Mouse (Mus musculus) cerebellum, adult 18-20 months (tissue): ENCODE measurements around the gene Sec11a.
A peak's percentile ranks its signal among the peaks of the same experiment; 100 is the strongest.
"Not testable (repeated sequence)": the region's sequence is repeated elsewhere in the genome, so short reads cannot be mapped to it uniquely, and the experiment has no call there.

Source experiments
- DNase-seq, 2 experiments: peaks; one replicate each; pipeline ENCODE4 v3.0.0; 2021

The Sec11a gene

GRCm38 (mm10) chr7:80947445-80948350 lies at the start of gene Sec11a:
Gene Sec11a (minus strand): TSS chr7:80947780.
- DNase-seq, result peak; percentile 96

GRCm38 (mm10) chr7:80995266-80996146 lies 47.9 kb upstream of the Sec11a start:
- no peak for DNase-seq

DNA sequence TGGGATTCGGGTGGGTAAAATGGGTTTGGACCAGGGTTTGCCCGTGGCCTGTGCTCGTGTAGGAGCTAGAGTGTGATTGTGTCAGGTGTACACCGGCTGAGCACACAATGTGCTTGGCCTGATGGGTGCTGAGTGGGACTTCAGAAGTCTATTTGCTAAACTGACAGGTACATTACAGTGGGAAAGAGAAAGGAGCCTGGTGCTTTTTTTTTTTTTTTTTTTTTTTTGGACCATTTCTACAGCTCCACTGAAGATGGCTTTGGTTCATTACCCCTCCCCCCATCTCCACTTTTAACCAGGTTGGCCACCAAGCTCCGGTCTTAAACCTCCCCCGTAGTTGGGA lies 47.1 kb upstream of the Sec11a start:
- peak; percentile 19 for DNase-seq

DNA sequence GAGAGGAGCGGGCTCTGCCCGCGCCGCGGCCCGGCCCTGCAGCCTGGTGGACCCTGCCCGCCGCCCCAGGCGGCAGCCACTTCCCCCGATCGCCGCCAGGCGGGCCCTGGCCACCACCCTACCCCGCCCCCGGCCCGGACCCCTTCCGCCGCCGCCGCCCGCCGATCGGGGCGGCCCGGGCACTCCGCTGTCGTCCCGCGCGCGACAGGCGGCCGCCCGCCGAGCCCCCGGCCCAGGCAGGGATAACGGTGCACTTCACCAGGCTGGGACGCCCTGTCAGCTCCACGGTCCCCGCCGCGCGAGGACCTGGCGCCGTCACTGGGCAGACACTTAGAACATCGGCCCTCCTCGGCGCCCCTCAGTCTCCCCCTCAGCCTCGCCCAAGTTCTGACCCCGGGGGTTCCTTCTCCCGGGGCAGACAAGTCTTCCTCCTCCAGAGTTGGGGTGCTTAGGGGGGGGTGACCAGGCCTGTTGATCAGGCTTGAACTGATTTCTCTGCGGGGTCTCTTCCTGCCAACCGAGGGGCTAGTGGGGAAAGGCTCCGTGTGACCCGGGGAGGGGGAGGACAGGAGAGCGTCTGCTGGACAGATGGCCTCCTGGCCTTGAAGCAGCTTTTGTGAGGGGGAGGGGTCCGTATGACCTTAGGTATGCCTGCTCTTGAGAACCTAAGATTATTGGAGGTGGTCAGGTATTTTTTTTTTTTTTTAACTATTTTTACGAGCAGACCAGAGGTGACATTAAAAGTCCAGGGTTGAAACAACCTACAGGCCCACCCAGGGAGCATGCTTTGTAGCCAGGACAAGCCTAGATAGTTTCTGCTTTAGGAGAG lies 46.5 kb upstream of the Sec11a start:
- peak in 1 of 2 experiments; percentile 51 for DNase-seq

DNA sequence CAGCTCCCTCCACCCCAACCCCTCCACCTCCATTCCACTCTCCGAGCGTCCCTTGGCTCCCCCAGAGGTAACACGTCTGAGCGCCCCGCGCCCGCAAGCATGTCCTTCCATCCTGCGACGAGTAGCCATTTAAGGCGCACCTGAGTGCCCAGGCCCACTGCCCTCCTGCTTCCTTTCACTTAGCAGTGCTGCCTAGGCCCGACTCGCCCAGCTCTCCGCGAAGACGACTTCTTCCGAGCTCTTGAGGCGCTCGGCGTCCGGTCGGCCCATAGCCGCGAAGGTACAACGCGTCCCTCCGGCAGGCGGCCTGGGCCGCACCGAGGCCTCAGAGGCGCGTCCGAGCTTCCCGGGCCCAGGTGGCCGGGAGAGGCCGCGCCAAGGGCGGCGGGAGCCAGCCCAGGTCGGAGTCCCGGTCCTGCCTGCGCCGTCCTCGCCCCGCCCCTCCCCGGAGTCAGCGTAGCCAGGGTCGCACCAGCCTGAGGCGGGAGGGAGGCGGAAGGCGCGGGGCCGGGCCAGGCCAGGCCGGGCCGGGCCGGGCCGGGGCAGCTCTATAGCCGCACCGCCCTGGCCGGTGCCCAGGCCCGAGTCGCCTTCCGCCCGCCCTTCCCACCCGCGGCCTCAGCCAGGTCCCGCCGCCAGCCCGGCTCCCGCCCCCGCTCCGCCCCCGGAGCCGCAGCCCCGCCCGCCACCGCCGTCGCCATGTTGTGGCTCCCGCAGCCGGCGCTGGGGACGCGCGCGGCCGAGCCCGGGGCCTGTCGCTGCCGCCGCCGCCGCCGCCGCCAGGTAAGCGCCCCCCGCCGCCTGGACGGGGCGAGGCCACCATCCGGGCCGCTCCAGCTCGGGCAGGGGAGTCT lies 45.6 kb upstream of the Sec11a start, which contains the start of gene Zfp592:
Zfp592 (plus strand) TSS at position 702 of the 854 bp plus-strand sequence.
- peak; percentile 82 to 91 for DNase-seq

DNA sequence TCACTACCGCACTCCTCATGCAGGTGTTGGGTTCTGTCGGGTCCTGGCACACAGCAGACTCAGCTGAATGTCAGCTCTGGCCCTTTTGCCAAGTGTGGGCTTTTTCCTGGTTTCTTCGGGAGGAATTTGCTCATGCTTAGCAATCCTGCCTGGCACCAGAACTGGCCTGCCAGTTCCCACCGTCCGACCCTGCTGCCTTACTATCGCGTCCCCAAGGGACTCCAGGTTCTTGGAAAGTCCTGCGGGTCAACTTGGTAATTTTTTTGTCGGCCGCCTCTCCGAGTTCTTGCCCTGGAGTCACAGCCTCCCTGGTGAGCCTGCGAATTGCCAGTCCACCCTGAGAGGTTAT lies 45.0 kb upstream of the Sec11a start:
- DNase-seq, result peak in 1 of 2 experiments; percentile 21

GRCm38 (mm10) chr7:80992063-80992462 lies 44.5 kb upstream of the Sec11a start:
- DNase-seq, result no peak

- no peak for DNase-seq
Observed at GRCm38 (mm10) chr7:80991589-80991988, 44.0 kb upstream of the Sec11a start.

DNA sequence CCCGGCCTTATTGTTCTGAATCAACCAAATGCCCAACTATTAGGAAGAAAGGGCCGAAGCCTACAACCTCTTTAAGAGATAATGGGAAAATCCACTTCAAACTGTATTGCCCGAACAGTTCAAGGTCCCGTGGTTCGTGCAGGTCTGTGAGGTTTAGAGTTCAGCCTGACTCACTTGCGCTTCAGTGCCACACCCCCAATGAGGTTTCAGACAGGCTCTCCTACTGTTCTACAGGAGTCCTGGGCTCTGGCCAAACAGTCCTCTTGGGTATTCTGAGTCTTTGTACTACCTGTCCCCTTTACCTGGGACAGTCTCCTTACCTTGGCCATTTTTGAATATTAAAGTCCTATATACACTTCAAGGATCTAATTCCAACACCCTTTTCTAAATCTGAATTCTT lies 42.7 kb upstream of the Sec11a start:
- DNase-seq, result no peak

DNA sequence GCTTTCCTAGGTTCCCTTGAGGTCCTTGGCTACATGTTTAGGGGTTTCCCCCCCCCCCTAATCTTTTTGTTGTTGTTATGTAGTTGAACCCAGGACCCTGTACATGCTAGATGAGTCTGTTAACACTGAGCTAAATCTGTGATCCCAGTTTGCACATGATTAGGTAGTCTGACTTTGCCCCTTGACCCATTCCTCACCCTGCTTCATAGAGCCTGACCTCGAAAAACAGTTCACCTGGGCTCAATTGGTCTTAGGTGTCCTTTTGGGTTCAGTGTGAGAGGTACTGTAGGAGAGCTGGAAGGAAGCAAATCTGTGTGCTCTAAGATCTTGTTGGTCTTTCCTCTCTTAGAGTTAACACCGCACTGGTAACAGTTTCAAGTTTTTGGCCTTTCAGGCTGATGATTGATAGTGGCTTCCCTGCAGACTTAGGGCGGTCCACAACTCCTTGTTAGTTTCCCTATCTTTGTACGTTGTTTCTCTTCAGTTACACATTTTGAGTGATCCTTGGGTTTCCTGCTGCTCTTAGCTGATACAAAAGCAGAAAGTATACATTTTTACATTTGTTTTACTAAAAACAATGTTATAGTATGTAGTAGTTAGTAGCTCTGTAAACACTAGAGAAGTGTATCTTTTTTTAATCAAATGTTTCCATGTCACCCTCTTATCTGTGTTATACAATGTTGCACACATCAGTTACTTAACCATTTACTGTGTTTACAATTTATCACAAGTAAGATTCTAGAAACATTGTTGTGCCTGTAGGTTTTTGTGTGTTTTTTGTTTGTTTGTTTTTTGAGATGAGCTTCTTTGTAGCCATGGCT lies 40.4 kb upstream of the Sec11a start:
- no peak for DNase-seq

GRCm38 (mm10) chr7:80986458-80987187 lies 39.0 kb upstream of the Sec11a start:
- DNase-seq, result no peak

DNA sequence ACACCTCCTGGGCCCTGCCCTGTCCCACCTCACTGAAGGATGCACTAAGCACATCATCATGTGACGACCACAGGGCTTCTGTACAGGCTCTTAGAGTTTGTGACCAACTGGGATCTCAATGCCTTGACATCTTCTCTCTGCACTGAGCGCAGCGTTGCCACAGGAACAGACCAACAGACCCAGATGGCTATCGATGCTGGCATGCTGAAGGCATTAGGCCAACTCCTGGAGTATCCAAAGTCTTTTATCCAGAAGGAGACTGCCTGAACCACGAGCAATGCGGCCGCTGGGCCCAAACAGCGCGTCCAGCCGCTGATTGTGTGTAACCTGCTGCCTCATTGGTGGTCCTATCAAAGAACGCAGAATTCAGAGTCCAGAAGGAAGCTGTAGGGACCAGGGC lies 33.0 kb upstream of the Sec11a start:
- peak in 1 of 2 experiments; percentile 28 for DNase-seq

GRCm38 (mm10) chr7:80973638-80974015 lies 26.0 kb upstream of the Sec11a start:
- not testable (repeated sequence) for DNase-seq

DNA sequence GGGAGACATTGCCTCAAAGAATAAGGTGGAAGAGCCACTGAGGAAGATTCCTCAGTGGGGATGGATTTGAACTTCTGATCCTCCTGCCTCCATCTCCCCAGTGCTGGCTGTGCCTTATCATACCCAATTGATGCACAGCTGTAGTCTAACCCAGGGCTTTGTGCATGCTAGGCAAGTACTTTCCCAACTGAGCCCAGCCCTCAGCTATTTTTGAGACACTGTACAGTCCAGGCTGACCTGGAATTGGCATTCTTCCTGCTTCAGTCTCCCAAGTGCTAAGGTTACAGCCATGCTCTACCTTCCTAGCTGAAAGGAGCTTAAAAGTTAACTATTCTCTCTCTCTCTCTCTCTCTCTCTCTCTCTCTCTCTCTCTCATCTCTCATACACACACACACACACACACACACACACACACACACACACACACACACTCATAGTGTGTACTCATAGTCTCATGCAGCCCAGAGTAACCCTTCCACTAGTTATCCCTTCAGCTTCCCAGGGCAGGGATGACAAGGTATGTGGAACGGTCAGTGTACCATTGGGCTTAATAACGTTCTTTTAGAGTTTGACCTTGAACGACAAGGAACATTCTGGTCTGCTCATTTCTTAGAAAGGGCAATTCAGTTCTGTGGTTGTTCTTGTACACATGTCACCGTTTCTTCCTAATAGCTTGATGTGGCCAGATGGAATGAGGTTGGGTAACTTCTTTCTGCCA lies 25.5 kb upstream of the Sec11a start:
- not testable (repeated sequence) for DNase-seq

GRCm38 (mm10) chr7:80972082-80972481 lies 24.5 kb upstream of the Sec11a start:
- DNase-seq, result no peak

DNA sequence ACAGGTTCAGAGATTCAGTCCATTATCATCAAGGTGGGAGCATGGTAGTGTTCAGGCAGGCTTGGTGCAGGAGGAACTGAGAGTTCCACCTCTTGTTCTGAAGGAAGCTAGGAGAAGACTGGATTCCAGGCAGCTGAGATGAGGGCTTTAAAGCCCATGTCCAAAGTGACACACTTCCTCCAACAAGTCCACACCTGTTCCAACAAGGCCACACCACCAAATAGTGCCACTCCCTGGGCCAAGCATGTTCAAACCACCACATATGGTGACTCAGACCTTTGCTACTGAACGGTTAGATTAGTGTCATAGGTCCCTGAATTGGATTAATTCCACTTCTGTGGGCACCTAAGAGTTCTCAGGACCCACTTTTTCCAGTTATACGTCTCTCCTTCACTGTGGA lies 23.8 kb upstream of the Sec11a start:
- DNase-seq, result no peak

- no peak for DNase-seq
Observed at GRCm38 (mm10) chr7:80970913-80971312, 23.3 kb upstream of the Sec11a start.

DNA sequence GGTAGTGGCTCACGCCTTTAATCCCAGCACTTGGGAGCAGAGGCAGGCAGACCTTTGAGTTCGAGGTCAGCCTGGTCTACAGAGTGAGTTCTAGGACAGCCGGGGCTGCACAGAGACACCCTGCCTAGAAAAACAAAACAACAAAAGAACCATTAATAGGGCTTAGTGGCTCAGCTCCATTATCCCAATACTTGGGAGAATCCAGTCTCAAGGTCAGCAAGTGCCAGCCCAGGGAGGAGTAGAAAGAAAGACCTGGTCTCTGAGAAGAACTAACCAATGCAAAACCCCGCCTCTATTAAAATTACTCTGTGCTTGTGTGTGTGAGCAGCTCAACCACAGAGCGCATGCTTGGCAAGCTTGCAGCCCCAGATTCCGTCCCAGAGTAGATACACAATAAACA lies 15.2 kb upstream of the Sec11a start:
- DNase-seq, result no peak

GRCm38 (mm10) chr7:80959003-80959402 lies 11.4 kb upstream of the Sec11a start:
- no peak for DNase-seq

DNA sequence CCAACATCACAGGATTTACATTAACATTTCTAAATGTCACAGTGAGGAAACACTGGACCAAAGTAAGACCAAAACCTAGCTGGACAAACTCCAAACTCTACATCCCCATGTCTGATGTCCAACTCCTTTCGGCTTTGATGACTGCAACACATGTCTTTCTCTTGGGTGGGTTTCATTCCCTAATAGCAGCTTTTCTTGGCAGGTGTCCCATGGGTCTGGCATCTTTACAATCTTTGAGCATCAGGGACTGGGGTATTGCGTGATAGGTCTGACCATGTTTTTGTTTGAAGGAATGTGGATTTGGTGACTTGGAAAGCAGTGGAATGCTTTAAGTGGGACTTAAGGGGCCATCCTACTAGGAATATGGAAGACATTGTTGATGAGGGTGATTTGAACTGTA lies 9.3 kb upstream of the Sec11a start:
- DNase-seq, result no peak
